Mouse (Mus musculus) spleen, adult 2 months (tissue): ENCODE measurements at regions not wholly inside any gene's neighbourhood (a gene's known extent, or its start where the extent isn't known, plus 50 kb on each side); places are given as distances from the start of the nearest gene placed in this dataset.

Experiments used
- CTCF ChIP-seq: fragments of 200-500 bp; IDR thresholded peaks from 2 replicates; pipeline ENCODE4 v1.5.1; 2011; ENCODE audit warnings: mild to moderate bottlenecking, inconsistent platforms; ENCODE audit not compliant: insufficient read depth, insufficient read length, insufficient replicate concordance; ENCODE audit errors: extremely low read depth
- POLR2A ChIP-seq: fragments of 200-500 bp; IDR thresholded peaks from 2 replicates; pipeline ENCODE4 v1.6.1; 2011; ENCODE audit warnings: low read depth, low read length, inconsistent platforms

GRCm38 (mm10) chr11:40394864-40395266 is 300.1 kb downstream of the Mat2b start:
- no peak for TF ChIP-seq CTCF
- no peak for TF ChIP-seq POLR2A
